Mouse (Mus musculus): ENCODE data around the gene Pklr. TPM values are rescaled to one million over a fixed set of nuclear protein-coding genes. Genes with fewer than 3 reads are reported as not detected.

Pklr gene
- polyA plus RNA-seq (2014; fragmentation: Nextera tagmentation; extraction: Ambion mirVana): 0.11 TPM in 1 of 2 replicates, not detected in the other

DNA sequence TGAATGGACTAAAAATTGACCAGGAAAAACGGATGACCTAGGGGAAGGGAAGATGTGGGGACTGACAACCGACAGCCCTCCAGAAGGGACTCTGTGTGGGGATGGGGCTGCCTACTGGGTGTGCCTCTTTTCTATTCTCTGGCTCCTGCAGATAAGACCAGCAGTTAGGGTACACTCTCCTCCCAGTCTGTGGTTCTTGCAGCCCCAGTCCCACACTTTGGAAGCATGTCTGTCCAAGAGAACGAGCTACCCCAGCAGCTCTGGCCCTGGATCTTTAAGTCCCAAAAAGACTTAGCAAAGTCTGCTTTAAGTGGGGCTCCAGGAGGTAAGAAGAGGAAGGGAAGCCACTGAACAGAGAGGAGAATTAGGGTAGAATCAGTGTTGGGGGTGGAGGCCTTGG, at the start of gene Pklr:
Gene Pklr (plus strand): TSS at position 185 of the 400 bp plus-strand sequence.
- ATAC-seq (ENCODE audit: insufficient number of reproducible peaks, insufficient read depth, low FRiP score, low read depth): no peak
- no peaks in the 10 kb centered on the region for H3K27me3 ChIP-seq (ENCODE audit: control insufficient read depth, insufficient read depth, low read length)
- no peak within 1 kb of the TSS for H3K9ac ChIP-seq (ENCODE audit: low read length)
- H3K9me3 ChIP-seq (ENCODE audit: control insufficient read depth, low read length): no peaks in the 10 kb centered on the region
- no peak within 1 kb of the TSS for H3K4me3 ChIP-seq (ENCODE audit: control insufficient read depth in 1 of 2, insufficient read depth in 1 of 2, low read depth in 1 of 2, low read length in 2 of 2)
- peaks cover 3 to 5% of the 10 kb centered on the region in 2 experiments; a peak in 1 of 4 replicates for H3K4me1 ChIP-seq (ENCODE audit: control insufficient read depth in 2 of 2, insufficient read depth in 2 of 2, low read length in 2 of 2)
- WGBS: 45% methylated on average over 3 of the region's 3 CpGs
- H3K27ac ChIP-seq (replicated peaks in 1 of 2; ENCODE audit: control insufficient read depth in 1 of 2, insufficient read depth in 1 of 2, low read depth in 2 of 2, low read length in 2 of 2): no peak within 1 kb of the TSS
- H3K36me3 ChIP-seq (ENCODE audit: control insufficient read depth, insufficient read depth, low read length): no peaks in the 10 kb centered on the region
- no peak within 1 kb of the TSS for H3K4me2 ChIP-seq (ENCODE audit: low read length)

DNA sequence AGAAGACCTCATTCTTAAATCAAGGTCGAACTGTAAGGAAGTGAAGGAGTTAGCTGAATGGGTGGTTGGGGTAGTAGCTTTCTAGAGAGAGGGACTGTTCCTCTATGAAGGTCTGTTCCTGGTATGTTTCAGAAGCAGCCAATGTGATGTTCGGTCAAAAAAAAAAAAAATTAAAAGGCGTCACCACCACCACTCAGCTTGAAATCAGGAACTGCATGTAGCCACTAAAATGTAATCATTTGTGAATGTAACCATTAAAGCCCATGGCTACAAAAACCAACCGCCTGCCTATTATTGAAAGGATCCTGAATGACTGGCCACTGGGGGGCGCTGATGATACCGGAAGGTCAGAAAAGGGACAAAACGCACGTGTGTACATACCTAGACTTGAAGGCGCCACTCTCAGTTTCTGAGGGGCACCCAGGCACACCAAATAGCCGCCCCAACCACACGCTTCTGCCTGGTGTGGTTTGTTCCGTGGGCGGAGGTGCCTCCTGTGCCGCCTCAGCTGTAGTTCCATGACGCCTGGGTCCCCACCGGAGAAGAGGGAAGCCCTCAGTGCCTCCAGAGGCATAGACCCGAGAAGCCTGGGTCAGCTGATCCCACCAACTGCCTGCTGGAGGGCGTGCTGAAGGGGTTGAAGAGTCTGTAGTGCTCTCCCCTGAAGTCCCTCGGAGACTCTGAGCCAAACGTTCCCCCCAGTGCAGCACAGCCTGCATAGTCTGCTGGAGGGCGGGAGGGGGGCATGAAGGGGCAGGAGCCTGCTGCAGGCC, 48.4 kb upstream of the Pklr start:
- Histone ChIP-seq H3K4me1 (ENCODE audit: control insufficient read depth in 2 of 2, insufficient read depth in 2 of 2, low read length in 2 of 2) (peaks cover 9 to 14% of the 10 kb centered on the region in 2 experiments; a peak in 3 of 4 replicates), H3K27me3 (ENCODE audit: control insufficient read depth, insufficient read depth, low read length) (peaks cover 23% of the 10 kb centered on the region), H3K27ac (replicated peaks in 1 of 2; ENCODE audit: control insufficient read depth in 1 of 2, insufficient read depth in 1 of 2, low read depth in 2 of 2, low read length in 2 of 2) (no peak overlapping the region), H3K9ac (ENCODE audit: low read length) (no peak overlapping the region; the same call in 1 of the 2 replicates), H3K36me3 (ENCODE audit: control insufficient read depth, insufficient read depth, low read length) (0 out of 2 replicates have a peak, but pooled peaks cover 10% of the 10 kb centered on the region), H3K4me3 (ENCODE audit: control insufficient read depth in 1 of 2, insufficient read depth in 1 of 2, low read depth in 1 of 2, low read length in 2 of 2) (peak overlapping the region; percentile 10 to 15; a peak in 2 of 4 replicates), H3K9me3 (ENCODE audit: control insufficient read depth, low read length) (no peaks in the 10 kb centered on the region), H3K4me2 (ENCODE audit: low read length) (peak overlapping the region; percentile 50)
- WGBS: 23% methylated on average over 21 of the region's 21 CpGs
- ATAC-seq (ENCODE audit: insufficient number of reproducible peaks, insufficient read depth, low FRiP score, low read depth): no peak

DNA sequence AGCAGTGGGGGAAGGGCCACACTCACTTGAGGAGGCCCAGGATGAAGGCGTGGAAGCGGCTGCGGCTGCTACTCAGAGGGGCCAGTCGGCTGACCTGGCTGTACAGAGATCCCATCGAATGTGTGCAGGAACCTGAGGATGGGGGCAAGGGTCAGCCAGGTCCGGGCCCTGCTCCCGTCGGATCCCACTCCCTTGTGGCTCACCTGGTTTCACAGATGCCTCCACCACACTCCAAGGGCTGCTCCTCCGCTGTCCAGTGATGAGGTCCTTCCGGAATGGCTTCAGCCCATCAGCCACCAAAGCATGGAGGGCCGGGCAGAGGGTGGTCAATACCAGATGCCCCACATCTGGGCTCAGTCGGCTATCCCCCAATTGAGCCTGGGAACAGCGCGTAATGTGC, 47.0 kb upstream of the Pklr start:
- no peak for ATAC-seq (ENCODE audit: insufficient number of reproducible peaks, insufficient read depth, low FRiP score, low read depth)
- WGBS: 52% methylated on average over 14 of the region's 14 CpGs
- H3K9ac ChIP-seq (ENCODE audit: low read length): peak overlapping the region; percentile 74; the same call in 1 of the 2 replicates

DNA sequence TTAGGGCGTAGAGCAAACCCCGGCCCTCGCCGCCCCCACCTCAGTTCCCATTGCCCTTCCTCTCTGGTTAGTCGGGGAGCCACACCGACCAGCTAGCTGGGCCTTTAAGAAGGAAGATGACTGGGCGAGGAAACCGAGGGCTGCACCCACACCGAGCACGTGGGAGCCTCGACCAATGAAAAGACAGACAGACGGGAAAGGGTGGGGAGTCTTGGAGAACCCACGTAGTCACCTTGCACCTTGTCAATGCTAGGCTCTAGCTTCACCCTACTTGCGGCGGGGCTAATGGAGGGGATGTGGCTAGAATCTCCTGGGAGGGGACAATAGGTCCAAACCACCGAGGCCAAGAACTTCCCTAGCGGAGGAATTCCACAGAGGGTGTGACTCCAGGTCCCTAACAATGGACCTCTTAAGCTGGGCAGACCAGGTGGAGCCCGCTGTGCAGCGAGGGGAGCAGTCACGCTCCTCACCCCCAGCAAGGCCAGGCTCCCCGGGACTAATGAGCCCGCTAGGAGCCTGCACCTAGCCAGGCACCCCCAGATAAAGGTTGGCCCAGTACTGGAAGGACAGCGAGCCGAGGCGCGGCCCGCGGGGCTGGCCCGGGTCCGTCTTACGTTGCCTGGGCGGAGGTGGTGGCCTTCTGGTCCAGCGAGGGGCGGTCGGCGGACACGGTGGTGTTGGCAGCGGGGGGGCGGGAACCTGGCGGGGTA, 45.9 kb upstream of the Pklr start:
- H3K27ac ChIP-seq (replicated peaks in 1 of 2; ENCODE audit: control insufficient read depth in 1 of 2, insufficient read depth in 1 of 2, low read depth in 2 of 2, low read length in 2 of 2): peak overlapping the region in 1 of 2 experiments; percentile 64; a peak in 2 of 4 replicates
- H3K4me3 ChIP-seq (ENCODE audit: control insufficient read depth in 1 of 2, insufficient read depth in 1 of 2, low read depth in 1 of 2, low read length in 2 of 2): peak overlapping the region; percentile 45 to 66
- H3K9me3 ChIP-seq (ENCODE audit: control insufficient read depth, low read length): no peaks in the 10 kb centered on the region
- peak overlapping the region; percentile 74 for H3K9ac ChIP-seq (ENCODE audit: low read length)
- peaks cover 26% of the 10 kb centered on the region for H3K27me3 ChIP-seq (ENCODE audit: control insufficient read depth, insufficient read depth, low read length)
- WGBS: 1% methylated on average over 39 of the region's 40 CpGs
- peak; percentile 65 for ATAC-seq (ENCODE audit: insufficient number of reproducible peaks, insufficient read depth, low FRiP score, low read depth)
- peaks cover 10% of the 10 kb centered on the region for H3K36me3 ChIP-seq (ENCODE audit: control insufficient read depth, insufficient read depth, low read length)
- H3K4me1 ChIP-seq (ENCODE audit: control insufficient read depth in 2 of 2, insufficient read depth in 2 of 2, low read length in 2 of 2): peaks cover 9 to 14% of the 10 kb centered on the region in 2 experiments; a peak in 3 of 4 replicates
- peak overlapping the region; percentile 98 for H3K4me2 ChIP-seq (ENCODE audit: low read length)

More for the DNA sequence above, 47.0 kb upstream of the Pklr start:
- no peaks in the 10 kb centered on the region for H3K9me3 ChIP-seq (ENCODE audit: control insufficient read depth, low read length)
- peaks cover 26% of the 10 kb centered on the region for H3K27me3 ChIP-seq (ENCODE audit: control insufficient read depth, insufficient read depth, low read length)
- peaks cover 9 to 14% of the 10 kb centered on the region in 2 experiments; a peak in 3 of 4 replicates for H3K4me1 ChIP-seq (ENCODE audit: control insufficient read depth in 2 of 2, insufficient read depth in 2 of 2, low read length in 2 of 2)
- no peak overlapping the region for H3K27ac ChIP-seq (replicated peaks in 1 of 2; ENCODE audit: control insufficient read depth in 1 of 2, insufficient read depth in 1 of 2, low read depth in 2 of 2, low read length in 2 of 2)
- H3K4me3 ChIP-seq (ENCODE audit: control insufficient read depth in 1 of 2, insufficient read depth in 1 of 2, low read depth in 1 of 2, low read length in 2 of 2): peak overlapping the region; percentile 45 to 66; a peak in 3 of 4 replicates
- 0 out of 2 replicates have a peak, but pooled peaks cover 10% of the 10 kb centered on the region for H3K36me3 ChIP-seq (ENCODE audit: control insufficient read depth, insufficient read depth, low read length)
- peak overlapping the region; percentile 98 for H3K4me2 ChIP-seq (ENCODE audit: low read length)

DNA sequence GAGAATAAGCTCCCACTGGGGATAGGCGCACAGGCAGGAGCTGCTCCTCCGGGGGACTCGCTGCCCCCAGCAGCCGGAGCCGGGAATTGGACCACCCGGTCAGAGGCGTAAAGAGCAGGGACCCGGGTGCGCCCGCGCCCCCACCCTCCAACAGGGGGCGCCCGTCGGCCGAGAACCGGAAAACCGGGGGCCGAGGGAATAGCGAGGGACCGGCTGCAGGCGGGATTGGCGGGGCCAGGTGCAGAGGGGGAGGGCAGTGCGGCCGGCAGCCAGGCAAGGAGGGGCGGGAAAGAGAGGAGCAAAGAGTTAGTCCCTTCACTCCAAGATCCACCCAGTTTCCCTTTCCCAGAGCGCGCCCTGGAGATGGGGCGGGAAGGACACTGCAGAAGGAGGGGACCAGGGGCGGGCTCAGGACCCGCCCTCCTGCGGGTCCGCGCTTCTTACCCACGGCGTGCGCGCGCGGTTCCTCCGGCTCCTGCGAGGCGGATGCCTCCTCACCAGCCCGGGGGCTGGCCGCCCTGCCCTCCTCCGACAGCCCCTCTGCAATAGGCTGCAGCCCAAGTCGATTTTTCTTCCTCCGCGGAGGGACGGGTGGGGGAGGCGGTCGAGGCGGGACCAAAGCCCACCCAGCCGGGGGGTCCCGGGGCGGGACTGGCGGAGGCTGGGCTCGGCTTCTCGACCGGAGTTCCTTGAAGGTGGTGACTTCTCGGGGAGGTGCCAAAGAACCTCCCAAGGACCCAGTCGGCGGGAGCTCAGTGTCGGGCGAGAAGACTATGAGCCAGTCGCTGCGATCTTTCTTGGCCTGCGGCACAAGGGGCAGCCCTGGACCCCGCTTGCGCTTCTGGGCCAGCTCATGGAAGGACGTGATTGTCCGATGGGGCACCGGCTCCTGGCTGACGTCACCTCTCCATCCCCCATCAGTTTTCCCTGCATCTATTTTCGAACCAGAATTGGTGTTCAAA, 45.0 kb upstream of the Pklr start:
- Histone ChIP-seq H3K4me2 (ENCODE audit: low read length) (peak overlapping the region; percentile 98), H3K4me1 (ENCODE audit: control insufficient read depth in 2 of 2, insufficient read depth in 2 of 2, low read length in 2 of 2) (peaks cover 9 to 14% of the 10 kb centered on the region in 2 experiments; a peak in 3 of 4 replicates), H3K9me3 (ENCODE audit: control insufficient read depth, low read length) (no peaks in the 10 kb centered on the region), H3K27ac (replicated peaks in 1 of 2; ENCODE audit: control insufficient read depth in 1 of 2, insufficient read depth in 1 of 2, low read depth in 2 of 2, low read length in 2 of 2) (peak overlapping the region in 1 of 2 experiments; percentile 64; a peak in 2 of 4 replicates), H3K27me3 (ENCODE audit: control insufficient read depth, insufficient read depth, low read length) (peaks cover 26% of the 10 kb centered on the region), H3K9ac (ENCODE audit: low read length) (peak overlapping the region; percentile 74), H3K4me3 (ENCODE audit: control insufficient read depth in 1 of 2, insufficient read depth in 1 of 2, low read depth in 1 of 2, low read length in 2 of 2) (peak overlapping the region; percentile 45 to 66), H3K36me3 (ENCODE audit: control insufficient read depth, insufficient read depth, low read length) (peaks cover 16% of the 10 kb centered on the region)
- WGBS: under 1% methylated on average over 71 of the region's 74 CpGs
- ATAC-seq (ENCODE audit: insufficient number of reproducible peaks, insufficient read depth, low FRiP score, low read depth): peak; percentile 46

DNA sequence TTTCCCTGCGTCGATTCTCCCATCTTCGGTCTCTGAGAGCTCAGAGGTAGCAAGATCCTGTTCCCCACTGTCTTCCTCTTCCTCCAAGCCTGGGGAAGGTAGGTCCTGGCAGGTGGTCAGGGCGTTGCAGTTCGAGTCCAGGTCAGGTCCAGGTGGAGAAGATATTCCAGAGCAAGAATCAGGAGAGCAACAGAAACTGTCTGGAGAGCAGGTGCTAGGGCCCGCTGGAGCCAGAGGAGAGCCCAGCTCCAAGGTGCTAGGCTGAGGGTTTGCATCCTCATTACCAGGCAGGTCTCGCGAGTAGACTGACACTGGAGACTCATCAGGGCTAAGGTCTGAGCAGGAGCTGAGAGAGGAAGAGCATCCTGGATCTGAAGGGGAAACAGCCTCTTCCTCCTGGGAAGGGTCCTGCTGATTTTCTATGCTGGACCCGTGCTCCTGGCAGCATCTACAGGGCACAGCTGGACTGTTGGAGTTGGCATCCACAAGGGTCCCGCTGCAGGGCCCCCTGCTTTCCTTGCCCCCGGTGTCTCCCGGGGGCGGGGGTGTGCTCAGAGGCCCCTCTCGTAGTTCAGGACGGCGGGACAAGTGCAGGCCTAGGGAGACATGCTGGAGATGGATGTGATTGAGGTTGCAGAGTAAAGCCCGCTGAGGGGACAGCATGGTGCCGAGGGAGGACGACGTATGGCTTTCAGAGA, 44.0 kb upstream of the Pklr start:
- no peak overlapping the region for H3K27ac ChIP-seq (replicated peaks in 1 of 2; ENCODE audit: control insufficient read depth in 1 of 2, insufficient read depth in 1 of 2, low read depth in 2 of 2, low read length in 2 of 2)
- 14% methylated on average over 20 of the region's 20 CpGs for WGBS
- peak overlapping the region; percentile 74; the same call in 1 of the 2 replicates for H3K9ac ChIP-seq (ENCODE audit: low read length)
- ATAC-seq (ENCODE audit: insufficient number of reproducible peaks, insufficient read depth, low FRiP score, low read depth): no peak
- H3K27me3 ChIP-seq (ENCODE audit: control insufficient read depth, insufficient read depth, low read length): peaks cover 26% of the 10 kb centered on the region
- no peaks in the 10 kb centered on the region for H3K9me3 ChIP-seq (ENCODE audit: control insufficient read depth, low read length)
- H3K4me1 ChIP-seq (ENCODE audit: control insufficient read depth in 2 of 2, insufficient read depth in 2 of 2, low read length in 2 of 2): peaks cover 9 to 14% of the 10 kb centered on the region in 2 experiments; a peak in 3 of 4 replicates
- H3K4me2 ChIP-seq (ENCODE audit: low read length): peak overlapping the region; percentile 98
- peaks cover 26% of the 10 kb centered on the region for H3K36me3 ChIP-seq (ENCODE audit: control insufficient read depth, insufficient read depth, low read length)
- peak overlapping the region in 1 of 2 experiments; percentile 66; a peak in 3 of 4 replicates for H3K4me3 ChIP-seq (ENCODE audit: control insufficient read depth in 1 of 2, insufficient read depth in 1 of 2, low read depth in 1 of 2, low read length in 2 of 2)

Measured in heart, embryonic 14.5 days (tissue).